Mouse (Mus musculus): ENCODE results near the gene Arrb2.
"Not testable (repeated sequence)": the region's sequence is repeated elsewhere in the genome, so short reads cannot be mapped to it uniquely, and the experiment has no call there.

The Arrb2 gene

GRCm38 (mm10) chr11:70443964-70444363 is 11.5 kb downstream of the Arrb2 start:
- no peak for DNase-seq (ENCODE audit: extremely low read depth, insufficient read length, low spot score)

- no peak for DNase-seq (ENCODE audit: extremely low read depth, insufficient read length, low spot score)
Measured at GRCm38 (mm10) chr11:70444667-70445066, 12.2 kb downstream of the Arrb2 start.

- DNase-seq (ENCODE audit: extremely low read depth, insufficient read length, low spot score) = no peak
Measured at GRCm38 (mm10) chr11:70446756-70447155, 14.3 kb downstream of the Arrb2 start.

- DNase-seq (ENCODE audit: extremely low read depth, insufficient read length, low spot score) = no peak
Measured at GRCm38 (mm10) chr11:70447373-70447772, 14.9 kb downstream of the Arrb2 start.

- DNase-seq (ENCODE audit: extremely low read depth, insufficient read length, low spot score) = no peak
Measured at GRCm38 (mm10) chr11:70450926-70451325, 18.5 kb downstream of the Arrb2 start.

- peak; percentile 98 for DNase-seq (ENCODE audit: extremely low read depth, insufficient read length, low spot score)
Measured at GRCm38 (mm10) chr11:70451797-70452498, 19.5 kb downstream of the Arrb2 start, which contains the start of gene Med11. Gene Med11, plus strand, starts transcription at chr11:70451919.

- DNase-seq (ENCODE audit: extremely low read depth, insufficient read length, low spot score) = no peak
Measured at GRCm38 (mm10) chr11:70453261-70454044, 21.0 kb downstream of the Arrb2 start.

- no peak for DNase-seq (ENCODE audit: extremely low read depth, insufficient read length, low spot score)
Measured at GRCm38 (mm10) chr11:70458688-70459600, 26.5 kb downstream of the Arrb2 start, which contains the start of gene Zmynd15. Gene Zmynd15, plus strand, starts transcription at chr11:70459433.

- no peak for DNase-seq (ENCODE audit: extremely low read depth, insufficient read length, low spot score)
Measured at GRCm38 (mm10) chr11:70459601-70460101, 27.2 kb downstream of the Arrb2 start, which contains the start of gene Cxcl16. Gene Cxcl16, minus strand, starts transcription at chr11:70459984.

GRCm38 (mm10) chr11:70463970-70464369 is 31.5 kb downstream of the Arrb2 start:
- no peak for DNase-seq (ENCODE audit: extremely low read depth, insufficient read length, low spot score)

GRCm38 (mm10) chr11:70465211-70465610 is 32.8 kb downstream of the Arrb2 start:
- no peak for DNase-seq (ENCODE audit: extremely low read depth, insufficient read length, low spot score)

GRCm38 (mm10) chr11:70465824-70466223 is 33.4 kb downstream of the Arrb2 start:
- no peak for DNase-seq (ENCODE audit: extremely low read depth, insufficient read length, low spot score)

GRCm38 (mm10) chr11:70467902-70468619 is 35.6 kb downstream of the Arrb2 start:
- no peak for DNase-seq (ENCODE audit: extremely low read depth, insufficient read length, low spot score)

- DNase-seq (ENCODE audit: extremely low read depth, insufficient read length, low spot score) = no peak
Measured at GRCm38 (mm10) chr11:70469764-70470163, 37.3 kb downstream of the Arrb2 start.

- no peak for DNase-seq (ENCODE audit: extremely low read depth, insufficient read length, low spot score)
Measured at GRCm38 (mm10) chr11:70472716-70473115, 40.3 kb downstream of the Arrb2 start.

- not testable (repeated sequence) for DNase-seq (ENCODE audit: extremely low read depth, insufficient read length, low spot score)
Measured at GRCm38 (mm10) chr11:70473291-70473690, 40.9 kb downstream of the Arrb2 start.

- no peak for DNase-seq (ENCODE audit: extremely low read depth, insufficient read length, low spot score)
Measured at GRCm38 (mm10) chr11:70474872-70475534, 42.6 kb downstream of the Arrb2 start.

GRCm38 (mm10) chr11:70485498-70485897 is 53.1 kb downstream of the Arrb2 start:
- no peak for DNase-seq (ENCODE audit: extremely low read depth, insufficient read length, low spot score)

GRCm38 (mm10) chr11:70487816-70488215 is 55.4 kb downstream of the Arrb2 start:
- no peak for DNase-seq (ENCODE audit: extremely low read depth, insufficient read length, low spot score)
